Mouse (Mus musculus) cortical plate, adult 2 months (tissue): ENCODE measurements around the gene Cdc123.

Experiments used
- CTCF ChIP-seq: fragments of 200-500 bp; IDR thresholded peaks from 2 replicates; pipeline ENCODE4 v1.5.1; 2011; ENCODE audit warnings: mild to moderate bottlenecking, control low read depth, low read length; ENCODE audit not compliant: insufficient read depth; ENCODE audit errors: extremely low read depth
- POLR2A ChIP-seq: fragments of 200-500 bp; IDR thresholded peaks from 2 replicates; pipeline ENCODE4 v1.6.1; 2011; ENCODE audit warnings: mild to moderate bottlenecking, low read length, control low read depth; ENCODE audit not compliant: insufficient read depth; ENCODE audit errors: extremely low read depth

DNA sequence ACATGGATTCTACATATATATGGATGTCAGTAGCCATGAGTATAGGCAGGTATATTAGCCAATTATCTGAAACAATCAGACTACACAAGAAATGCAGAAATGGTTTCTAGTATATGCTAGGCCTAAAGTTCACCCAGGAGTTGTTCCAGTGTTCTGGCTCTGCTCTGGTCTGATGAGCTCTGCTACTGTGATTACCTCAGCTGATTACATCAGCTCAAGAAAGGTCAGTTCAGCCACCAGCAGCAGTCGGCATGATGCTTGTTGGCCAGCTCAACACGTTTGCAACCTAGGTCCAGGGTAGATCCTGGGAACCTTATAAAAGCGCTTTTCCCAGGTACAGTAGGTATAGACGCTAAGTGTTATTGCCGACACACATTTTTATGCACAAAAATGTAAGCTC lies 24.8 kb upstream of the Cdc123 start:
- TF ChIP-seq CTCF (no peak), POLR2A (no peak)
